Mouse (Mus musculus) kidney, embryonic 16.5 days (tissue): ENCODE results near the gene Gnai2. TPM values are rescaled to one million over a fixed set of nuclear protein-coding genes. Genes with fewer than 3 reads are reported as not detected.
"Not testable (repeated sequence)": the region's sequence is repeated elsewhere in the genome, so short reads cannot be mapped to it uniquely, and the experiment has no call there.

Experiments
- ATAC-seq: fragments of 200-750 bp; cut with Nextera tagmentation; 2 replicates; pipeline ENCODE4 v1.8.0; 2017; ENCODE audit warnings: moderate TSS enrichment; ENCODE audit not compliant: low FRiP score, low TSS enrichment
- H3K27ac ChIP-seq: fragments of 300-500 bp; sonication (generic); 2 replicates; pipeline ENCODE4 v1.5.1; 2014; ENCODE audit warnings: low read length
- H3K27me3 ChIP-seq: fragments of 300-500 bp; sonication (generic); 2 replicates; pipeline ENCODE4 v1.6.1; 2014; ENCODE audit warnings: low read length, control low read depth, mixed read lengths; ENCODE audit not compliant: insufficient read depth
- H3K36me3 ChIP-seq: fragments of 300-500 bp; sonication (generic); 2 replicates; pipeline ENCODE4 v1.6.1; 2014; ENCODE audit warnings: low read length, control low read depth, mixed read lengths; ENCODE audit not compliant: insufficient read depth
- H3K4me1 ChIP-seq: fragments of 300-500 bp; sonication (generic); 2 replicates; pipeline ENCODE4 v1.6.1; 2014; ENCODE audit warnings: low read length, control low read depth, mixed read lengths; ENCODE audit not compliant: insufficient read depth
- H3K4me2 ChIP-seq: fragments of 300-500 bp; sonication (generic); replicated peaks from 2 replicates; pipeline ENCODE4 v1.6.1; 2014; ENCODE audit warnings: low read depth, low read length
- H3K4me3 ChIP-seq: fragments of 300-500 bp; sonication (generic); 2 replicates; pipeline ENCODE4 v1.5.1; 2014; ENCODE audit warnings: mild to moderate bottlenecking, low read length
- H3K9ac ChIP-seq: fragments of 300-500 bp; sonication (generic); replicated peaks from 2 replicates; pipeline ENCODE4 v1.6.1; 2014; ENCODE audit warnings: low read length
- H3K9me3 ChIP-seq: fragments of 300-500 bp; sonication (generic); 2 replicates; pipeline ENCODE4 v1.6.1; 2016; ENCODE audit warnings: low read length, control low read depth
- WGBS: fragments of 180-500 bp; shearing (Covaris S2); extraction: QIAGEN DNeasy Blood & Tissue Kit; methylation state at CpG from one replicate; pipeline ENCODE4 v1.1.7; 2014; 5-methylcytosine and 5-hydroxymethylcytosine counted together
- polyA plus RNA-seq: library from polyadenylated mRNA; unstranded; fragments of >200 nt; fragmentation: Nextera tagmentation; extraction: Ambion mirVana; gene quantifications from 2 replicates; pipeline ENCODE4 v1.2.1, GENCODE M21; 2015

Gene Gnai2
- polyA plus RNA-seq, 1 experiment from 2014 or later, result 447 TPM

- peak overlapping the region; percentile 58 for H3K4me2 ChIP-seq
- no peaks in the 10 kb centered on the region for H3K9me3 ChIP-seq
- 65% methylated on average over 3 of the region's 3 CpGs for WGBS
- H3K4me3 ChIP-seq, result no peak overlapping the region
- peaks cover 58% of the 10 kb centered on the region for H3K4me1 ChIP-seq
- H3K27ac ChIP-seq, result peak overlapping the region; percentile 96
- peaks cover 27% of the 10 kb centered on the region for H3K36me3 ChIP-seq
- no peaks in the 10 kb centered on the region for H3K27me3 ChIP-seq
- peak; percentile 32 for ATAC-seq
- H3K9ac ChIP-seq, result peak overlapping the region; percentile 29; the same call in 1 of the 2 replicates
These were observed 68.3 kb downstream of the Gnai2 start for GRCm38 (mm10) chr9:107566855-107567254.

DNA sequence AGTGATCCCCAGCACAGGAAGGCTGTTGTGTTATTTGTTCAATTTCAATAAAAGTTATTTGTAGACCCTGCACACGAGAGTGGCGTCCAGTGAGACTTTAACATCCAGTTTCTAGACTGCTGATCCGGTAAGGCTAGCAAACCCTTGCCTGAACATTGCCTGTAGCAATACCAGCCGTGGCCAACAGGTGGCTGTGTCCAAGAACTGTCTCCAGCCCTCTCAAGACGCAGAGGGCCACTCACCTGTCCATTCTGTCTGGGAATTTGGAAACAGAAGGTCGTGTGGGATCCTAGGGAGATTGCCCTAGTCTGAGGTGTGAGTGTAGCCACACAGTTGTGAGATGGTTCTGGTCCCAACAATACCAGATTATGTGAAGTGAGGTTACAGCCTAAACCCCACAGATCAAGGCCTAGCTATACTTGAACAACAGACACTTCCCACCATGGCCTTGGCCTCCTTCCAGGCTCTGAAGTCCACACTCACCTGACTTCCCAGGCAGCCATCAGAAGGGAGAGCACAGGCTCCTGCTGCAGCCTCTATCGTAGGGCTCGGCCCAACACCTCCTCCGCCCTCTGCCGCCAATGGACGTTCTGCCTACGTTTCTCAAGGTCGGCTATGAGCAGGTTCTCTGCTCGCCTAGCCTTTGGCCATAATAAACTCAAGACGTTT lies 69.0 kb downstream of the Gnai2 start:
- WGBS, result 54% methylated on average over 15 of the region's 15 CpGs
- H3K4me1 ChIP-seq, result peaks cover 54% of the 10 kb centered on the region
- H3K36me3 ChIP-seq, result peaks cover 27% of the 10 kb centered on the region
- H3K9me3 ChIP-seq, result no peaks in the 10 kb centered on the region
- ATAC-seq, result no peak
- peak overlapping the region; percentile 22 for H3K4me3 ChIP-seq
- H3K9ac ChIP-seq, result peak overlapping the region; percentile 29; the same call in 1 of the 2 replicates
- H3K4me2 ChIP-seq, result peak overlapping the region; percentile 58
- no peaks in the 10 kb centered on the region for H3K27me3 ChIP-seq
- H3K27ac ChIP-seq, result peak overlapping the region; percentile 96

DNA sequence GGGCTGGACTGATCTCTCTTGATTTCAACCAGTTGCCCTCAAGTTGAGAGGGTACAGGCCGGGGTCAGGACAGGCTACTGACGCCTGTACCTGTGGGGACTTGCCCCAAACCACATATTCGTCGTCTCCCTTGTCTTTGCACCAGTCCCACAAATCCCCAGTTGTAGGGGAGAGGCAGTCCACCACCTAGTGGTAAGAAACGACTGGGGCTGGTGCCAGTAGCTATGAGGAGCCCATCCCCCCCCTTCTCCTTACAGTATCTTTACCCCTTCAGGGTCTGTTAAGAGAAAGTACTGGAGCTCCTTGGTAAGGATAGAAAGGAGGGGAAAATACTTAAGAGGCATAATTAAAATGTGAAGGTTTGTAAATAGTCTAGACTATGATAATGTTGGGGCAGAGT lies 69.6 kb downstream of the Gnai2 start:
- WGBS, result 53% methylated on average over 5 of the region's 5 CpGs

More for the DNA sequence above, 69.6 kb downstream of the Gnai2 start:
- Histone ChIP-seq H3K4me2 (peak overlapping the region; percentile 26), H3K36me3 (peaks cover 27% of the 10 kb centered on the region), H3K4me3 (peak overlapping the region; percentile 22; the same call in 1 of the 2 replicates), H3K9ac (0 out of 2 replicates have a peak overlapping the region, but pooled peaks have one; percentile 33), H3K4me1 (peaks cover 48% of the 10 kb centered on the region)
- H3K9me3 ChIP-seq, ATAC-seq, H3K27ac ChIP-seq, H3K27me3 ChIP-seq: not testable (repeated sequence)

Other genes starting within 250 kb of the Gnai2 start
- 0.74 and 0.95 TPM in 2 replicates for gene Cacna2d2, start 235.8 kb downstream of the Gnai2 start, polyA plus RNA-seq
- gene Tmem115, start 101.4 kb downstream of the Gnai2 start, polyA plus RNA-seq, result 49.7 and 51.0 TPM in 2 replicates
- 35.8 and 39.0 TPM in 2 replicates for gene Cyb561d2, start 93.2 kb downstream of the Gnai2 start, polyA plus RNA-seq
- 57.0 and 59.0 TPM in 2 replicates for gene Nprl2, start 93.1 kb downstream of the Gnai2 start, polyA plus RNA-seq
- gene Zmynd10, start 88.1 kb downstream of the Gnai2 start, polyA plus RNA-seq, result 3.3 and 3.9 TPM in 2 replicates
- 66.8 and 68.9 TPM in 2 replicates for gene Rassf1, start 83.8 kb downstream of the Gnai2 start, polyA plus RNA-seq
- 45.3 and 48.0 TPM in 2 replicates for gene Tusc2, start 72.1 kb downstream of the Gnai2 start, polyA plus RNA-seq
- gene Hyal2, start 67.4 kb downstream of the Gnai2 start, polyA plus RNA-seq, result 131 and 132 TPM in 2 replicates
- 10.6 and 12.3 TPM in 2 replicates for gene Hyal1, start 58.4 kb downstream of the Gnai2 start, polyA plus RNA-seq
- gene Naa80, start 56.5 kb downstream of the Gnai2 start, polyA plus RNA-seq, result 21.8 and 24.1 TPM in 2 replicates
- gene Hyal3, start 54.5 kb downstream of the Gnai2 start, polyA plus RNA-seq, result 1.3 and 1.6 TPM in 2 replicates
- gene Ifrd2, start 47.7 kb downstream of the Gnai2 start, polyA plus RNA-seq, result 60.7 and 64.3 TPM in 2 replicates
- 31.3 TPM in 2 replicates for gene Sema3b, start 26.1 kb downstream of the Gnai2 start, polyA plus RNA-seq
- gene Slc38a3, start 34.2 kb upstream of the Gnai2 start, polyA plus RNA-seq, result 12.4 and 12.9 TPM in 2 replicates
- 2.8 and 3.0 TPM in 2 replicates for gene Gnat1, start 44.3 kb upstream of the Gnai2 start, polyA plus RNA-seq
- 20.9 and 25.7 TPM in 2 replicates for gene Sema3f, start 75.1 kb upstream of the Gnai2 start, polyA plus RNA-seq
- 203 and 214 TPM in 2 replicates for gene Rbm5, start 135.6 kb upstream of the Gnai2 start, polyA plus RNA-seq
- gene Rbm6, start 237.9 kb upstream of the Gnai2 start, polyA plus RNA-seq, result 71.5 and 83.7 TPM in 2 replicates